Mouse (Mus musculus) MEL (cell line): ENCODE results near the gene Sf1. TPM values are rescaled to one million over a fixed set of nuclear protein-coding genes. Genes with fewer than 3 reads are reported as not detected.

Source experiments
- DNase-seq: peaks from one replicate; pipeline ENCODE4 v3.0.0; 2011; ENCODE audit warnings: low read depth, low spot score
- H3K27ac ChIP-seq: 2 replicates; pipeline ENCODE4 v1.5.1; 2012; ENCODE audit warnings: low read depth, mild to moderate bottlenecking, control low read depth, low read length, moderate library complexity; ENCODE audit not compliant: control insufficient read depth
- H3K27me3 ChIP-seq, 2 experiments: fragments of 150-350 bp in 1 of 2; sonication (generic) in 1 of 2; 2 replicates each; pipeline ENCODE4 v1.6.1; 2012; ENCODE audit warnings: low read length in 2 of 2, mild to moderate bottlenecking in 2 of 2, improper control_type of control experiment in 1 of 2, moderate library complexity in 1 of 2; ENCODE audit not compliant: insufficient read depth in 2 of 2, control insufficient read depth in 1 of 2
- H3K36me3 ChIP-seq, 2 experiments: 2 replicates each; pipeline ENCODE4 v1.6.1; 2012 to 2014; ENCODE audit warnings: low read length in 2 of 2, improper control_type of control experiment in 1 of 2, inconsistent platforms in 1 of 2, mild to moderate bottlenecking in 1 of 2; ENCODE audit not compliant: insufficient read depth in 2 of 2, control insufficient read depth in 1 of 2
- H3K4me1 ChIP-seq, 2 experiments: fragments of 150-350 bp in 1 of 2; sonication (generic) in 1 of 2; 2 replicates each; pipeline ENCODE4 v1.6.1; 2012; ENCODE audit warnings: low read length in 2 of 2, improper control_type of control experiment in 1 of 2, mild to moderate bottlenecking in 1 of 2; ENCODE audit not compliant: insufficient read depth in 2 of 2, control insufficient read depth in 1 of 2
- H3K4me3 ChIP-seq, 2 experiments: fragments of 150-350 bp in 1 of 2; sonication (generic) in 1 of 2; 2 replicates each; pipeline ENCODE4 v1.5.1; 2012; ENCODE audit warnings: low read depth in 2 of 2, low read length in 2 of 2, mild to moderate bottlenecking in 2 of 2, moderate library complexity in 2 of 2, control low read depth in 1 of 2, improper control_type of control experiment in 1 of 2; ENCODE audit not compliant: control insufficient read depth in 1 of 2, insufficient read depth in 1 of 2
- H3K79me2 ChIP-seq: 2 replicates; pipeline ENCODE4 v1.6.1; 2012; ENCODE audit warnings: mild to moderate bottlenecking, low read length, moderate library complexity; ENCODE audit not compliant: control insufficient read depth, poor library complexity, insufficient read depth
- H3K9ac ChIP-seq: 2 replicates; pipeline ENCODE4 v1.6.1; 2012; ENCODE audit warnings: low read depth, mild to moderate bottlenecking, control low read depth, low read length, moderate library complexity; ENCODE audit not compliant: control insufficient read depth, poor library complexity, severe bottlenecking
- H3K9me3 ChIP-seq: fragments of 150-350 bp; sonication (generic); replicated peaks from 2 replicates; pipeline ENCODE4 v1.6.1; 2012; ENCODE audit warnings: mild to moderate bottlenecking, low read length, improper control_type of control experiment, moderate library complexity; ENCODE audit not compliant: insufficient read depth
- BHLHE40 ChIP-seq: IDR thresholded peaks from 2 replicates; pipeline ENCODE4 v1.6.1; 2012; ENCODE audit warnings: low read depth, mild to moderate bottlenecking, inconsistent platforms, low read length, improper control_type of control experiment, borderline replicate concordance
- CHD2 ChIP-seq: IDR thresholded peaks from 2 replicates; pipeline ENCODE4 v1.6.1; 2011; ENCODE audit warnings: low read length, improper control_type of control experiment
- CTCF ChIP-seq, 3 experiments: IDR thresholded peaks in 2 of 3; conservative IDR thresholded peaks in 1 of 3; 2 replicates each; pipeline ENCODE4 v1.5.1; 2011 to 2012; ENCODE audit warnings: low read length in 3 of 3, low read depth in 2 of 3, mild to moderate bottlenecking in 2 of 3, improper control_type of control experiment in 1 of 3, inconsistent platforms in 1 of 3, mixed read lengths in 1 of 3, moderate library complexity in 1 of 3; ENCODE audit not compliant: control insufficient read depth in 1 of 3, insufficient read depth in 1 of 3, poor library complexity in 1 of 3, severe bottlenecking in 1 of 3
- E2F4 ChIP-seq: IDR thresholded peaks from 2 replicates; pipeline ENCODE4 v1.6.1; 2011; ENCODE audit warnings: low read depth, low read length, improper control_type of control experiment, borderline replicate concordance
- ELF1 ChIP-seq: IDR thresholded peaks from 2 replicates; pipeline ENCODE4 v1.6.1; 2014; ENCODE audit warnings: low read depth, mild to moderate bottlenecking, inconsistent platforms, low read length, improper control_type of control experiment, moderate library complexity
- EP300 ChIP-seq, 2 experiments: IDR thresholded peaks; 2 replicates each; pipeline ENCODE4 v1.6.1; 2011; ENCODE audit warnings: improper control_type of control experiment in 2 of 2, low read length in 2 of 2, low read depth in 1 of 2, mild to moderate bottlenecking in 1 of 2
- ETS1 ChIP-seq: IDR thresholded peaks from 2 replicates; pipeline ENCODE4 v1.6.1; 2012; ENCODE audit warnings: low read depth, mild to moderate bottlenecking, inconsistent platforms, low read length, improper control_type of control experiment, moderate library complexity
- GATA1 ChIP-seq: IDR thresholded peaks from 2 replicates; pipeline ENCODE4 v1.6.1; 2011; ENCODE audit warnings: low read depth, low read length, improper control_type of control experiment
- HCFC1 ChIP-seq: IDR thresholded peaks from 2 replicates; pipeline ENCODE4 v1.6.1; 2012; ENCODE audit warnings: low read depth, mild to moderate bottlenecking, inconsistent platforms, low read length, improper control_type of control experiment, moderate library complexity
- JUND ChIP-seq: IDR thresholded peaks from 2 replicates; pipeline ENCODE4 v1.6.1; 2011; ENCODE audit warnings: low read depth, mild to moderate bottlenecking, improper control_type of control experiment, low read length
- MAFK ChIP-seq: IDR thresholded peaks from 2 replicates; pipeline ENCODE4 v1.6.1; 2011; ENCODE audit warnings: low read depth, mild to moderate bottlenecking, low read length, improper control_type of control experiment, borderline replicate concordance
- MAX ChIP-seq: IDR thresholded peaks from 2 replicates; pipeline ENCODE4 v1.6.1; 2011; ENCODE audit warnings: low read length, improper control_type of control experiment
- MXI1 ChIP-seq: IDR thresholded peaks from 2 replicates; pipeline ENCODE4 v1.6.1; 2011; ENCODE audit warnings: mild to moderate bottlenecking, low read depth, low read length, improper control_type of control experiment
- MYB ChIP-seq: IDR thresholded peaks from 2 replicates; pipeline ENCODE4 v1.6.1; 2011; ENCODE audit warnings: mild to moderate bottlenecking, low read depth, low read length, improper control_type of control experiment
- NELFE ChIP-seq: IDR thresholded peaks from 2 replicates; pipeline ENCODE4 v1.6.1; 2011; ENCODE audit warnings: low read depth, low read length, improper control_type of control experiment
- NRF1 ChIP-seq: IDR thresholded peaks from 2 replicates; pipeline ENCODE4 v1.6.1; 2014; ENCODE audit warnings: low read depth, mild to moderate bottlenecking, inconsistent platforms, low read length, improper control_type of control experiment, moderate library complexity; ENCODE audit not compliant: poor library complexity, insufficient read depth, severe bottlenecking
- POLR2AphosphoS2 ChIP-seq: IDR thresholded peaks from 2 replicates; pipeline ENCODE4 v1.6.1; 2011; ENCODE audit warnings: low read length, improper control_type of control experiment
- RAD21 ChIP-seq: IDR thresholded peaks from 2 replicates; pipeline ENCODE4 v1.6.1; 2011; ENCODE audit warnings: mild to moderate bottlenecking, low read depth, low read length, improper control_type of control experiment
- RCOR1 ChIP-seq: IDR thresholded peaks from 2 replicates; pipeline ENCODE4 v1.6.1; 2012; ENCODE audit warnings: low read depth, mild to moderate bottlenecking, inconsistent platforms, low read length, improper control_type of control experiment
- SIN3A ChIP-seq: IDR thresholded peaks from 2 replicates; pipeline ENCODE4 v1.6.1; 2012; ENCODE audit warnings: low read length, improper control_type of control experiment, inconsistent platforms
- TAL1 ChIP-seq: IDR thresholded peaks from 2 replicates; pipeline ENCODE4 v1.6.1; 2012; ENCODE audit warnings: mild to moderate bottlenecking, inconsistent platforms, low read length, moderate library complexity, mixed read lengths
- TBP ChIP-seq: IDR thresholded peaks from 2 replicates; pipeline ENCODE4 v1.8.0; 2011; ENCODE audit warnings: low read depth, low read length, improper control_type of control experiment
- TCF12 ChIP-seq: IDR thresholded peaks from 2 replicates; pipeline ENCODE4 v1.6.1; 2014; ENCODE audit warnings: low read depth, mild to moderate bottlenecking, inconsistent platforms, low read length, improper control_type of control experiment, moderate library complexity
- UBTF ChIP-seq: IDR thresholded peaks from 2 replicates; pipeline ENCODE4 v1.6.1; 2012; ENCODE audit warnings: low read depth, mild to moderate bottlenecking, inconsistent platforms, low read length, improper control_type of control experiment, moderate library complexity, borderline replicate concordance; ENCODE audit not compliant: insufficient read depth
- USF1 ChIP-seq: IDR thresholded peaks from 2 replicates; pipeline ENCODE4 v1.6.1; 2014; ENCODE audit warnings: low read depth, mild to moderate bottlenecking, inconsistent platforms, low read length, improper control_type of control experiment, moderate library complexity
- ZC3H11A ChIP-seq: IDR thresholded peaks from 2 replicates; pipeline ENCODE4 v1.6.1; 2012; ENCODE audit warnings: low read depth, mild to moderate bottlenecking, inconsistent platforms, low read length, improper control_type of control experiment
- ZMIZ1 ChIP-seq: IDR thresholded peaks from 2 replicates; pipeline ENCODE4 v1.6.1; 2012; ENCODE audit warnings: low read depth, mild to moderate bottlenecking, inconsistent platforms, low read length, improper control_type of control experiment, moderate library complexity
- ZNF384 ChIP-seq: IDR thresholded peaks from 2 replicates; pipeline ENCODE4 v1.6.1; 2012; ENCODE audit warnings: low read depth, mild to moderate bottlenecking, inconsistent platforms, low read length, improper control_type of control experiment
- polyA plus RNA-seq, 2 experiments: library from polyadenylated mRNA; stranded (reverse) in 1 of 2; unstranded in 1 of 2; fragments of >175 nt in 1 of 2; fragments of >200 nt in 1 of 2; gene quantifications; 2 replicates each; pipeline versions ENCODE4 v1.2.1 to v1.2.4; 2012; ENCODE audit warnings: low replicate concordance in 2 of 2, low read depth in 1 of 2; ENCODE audit not compliant: insufficient read length in 2 of 2, insufficient read depth in 1 of 2, missing spikeins in 1 of 2
- total RNA-seq: library from RNA; depleted of rRNA; stranded (reverse); fragments of 300-350 nt; gene quantifications from 2 replicates; pipeline ENCODE4 v1.2.3, GENCODE M21; 2012

Gene Sf1
- total and polyA plus RNA-seq, 3 experiments: 65.7 to 245 (median 211) TPM

- TF ChIP-seq EP300 (IDR thresholded peaks at IDR 0.05; ENCODE audit: low read depth in 1 of 2, low read length in 2 of 2) (no peak), TBP (no peak), CTCF (IDR thresholded peaks at IDR 0.05 in 2 of 3, conservative IDR thresholded peaks at IDR 0.05 in 1 of 3; ENCODE audit: control insufficient read depth in 1 of 3, insufficient read depth in 1 of 3, low read depth in 2 of 3, low read length in 3 of 3, poor library complexity in 1 of 3, severe bottlenecking in 1 of 3) (peak; percentile 68 to 89 (median 70)), MAX (no peak; the same call in 1 of the 2 replicates), UBTF (no peak), RAD21 (peak; percentile 23), ZC3H11A (no peak), MYB (no peak), SIN3A (no peak; the same call in none of the 2 replicates), E2F4 (no peak; the same call in 1 of the 2 replicates), MXI1 (peak; percentile 10; the same call in 1 of the 2 replicates), MAFK (no peak), ETS1 (no peak)
These were observed 37.8 kb downstream of the Sf1 start (continued) for GRCm38 (mm10) chr19:6401131-6401815.

DNA sequence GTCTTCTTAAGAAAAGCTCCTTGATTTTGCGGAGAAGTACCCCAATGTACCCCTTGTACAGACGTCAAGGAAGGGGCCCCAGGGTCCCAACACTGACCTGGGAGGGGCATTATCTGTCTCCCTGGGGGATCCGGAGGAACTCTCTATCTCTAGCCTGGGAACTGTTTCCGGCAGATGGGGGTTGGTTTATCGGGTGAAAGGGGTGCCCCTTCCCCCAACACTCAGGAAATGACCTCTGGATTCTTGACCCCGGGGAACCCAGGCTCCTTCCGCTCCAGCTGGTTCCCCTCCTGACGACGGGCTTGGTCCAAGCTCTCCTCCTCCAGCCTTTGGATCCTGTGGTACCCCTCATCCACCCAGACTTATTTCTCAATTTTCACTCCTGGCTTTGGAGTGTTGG is 38.5 kb downstream of the Sf1 start:
- H3K4me3 ChIP-seq: peak overlapping the region; percentile 56 to 82
- peaks cover 0 to 22% of the 10 kb centered on the region in 2 experiments; a peak in 3 of 4 replicates for H3K4me1 ChIP-seq
- H3K27me3 ChIP-seq: no peaks in the 10 kb centered on the region

DNA sequence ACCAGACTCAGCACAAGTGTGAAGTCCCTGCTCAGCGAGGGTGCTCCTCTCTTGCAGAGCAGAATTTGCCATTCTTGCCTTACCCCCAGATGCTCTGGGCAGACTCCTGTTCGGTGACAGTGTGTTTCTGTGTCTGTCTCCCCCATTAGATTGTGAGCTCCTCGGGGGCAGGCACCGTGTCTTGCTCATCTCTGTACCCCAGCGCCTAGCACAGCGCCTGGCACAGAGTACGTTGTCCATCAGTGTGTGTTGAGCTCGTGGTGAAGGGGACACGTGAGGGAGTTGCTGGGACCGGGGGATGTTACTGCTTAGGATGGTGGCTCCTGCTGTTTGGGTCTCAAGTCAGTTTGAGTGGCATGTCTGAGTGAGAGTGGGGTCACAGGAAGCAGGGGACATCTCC is 40.4 kb downstream of the Sf1 start:
- DNase-seq: no peak
- peaks cover 2% of the 10 kb centered on the region; the same call in 1 of the 2 replicates for H3K79me2 ChIP-seq
- TF ChIP-seq NELFE: no peak
- TF ChIP-seq MXI1: no peak
- no peak for TF ChIP-seq TBP
- no peak for TF ChIP-seq JUND
- no peak for TF ChIP-seq CTCF (IDR thresholded peaks at IDR 0.05 in 2 of 3, conservative IDR thresholded peaks at IDR 0.05 in 1 of 3; ENCODE audit: control insufficient read depth in 1 of 3, insufficient read depth in 1 of 3, low read depth in 2 of 3, low read length in 3 of 3, poor library complexity in 1 of 3, severe bottlenecking in 1 of 3)
- TF ChIP-seq MAX: no peak
- no peak for TF ChIP-seq E2F4
- TF ChIP-seq NRF1: no peak
- TF ChIP-seq MYB: no peak
- no peak for TF ChIP-seq BHLHE40
- TF ChIP-seq POLR2AphosphoS2: no peak
- no peak for TF ChIP-seq ZMIZ1
- TF ChIP-seq USF1: no peak
- TF ChIP-seq ZC3H11A: no peak
- TF ChIP-seq ZNF384: no peak
- peaks cover 0 to 25% of the 10 kb centered on the region in 2 experiments; a peak in 3 of 4 replicates for H3K4me1 ChIP-seq
- H3K36me3 ChIP-seq: peaks cover 4 to 7% of the 10 kb centered on the region in 2 experiments
- no peak overlapping the region for H3K4me3 ChIP-seq
- H3K9me3 ChIP-seq: no peaks in the 10 kb centered on the region
- H3K27ac ChIP-seq: no peak overlapping the region
- H3K27me3 ChIP-seq: no peaks in the 10 kb centered on the region
- no peak overlapping the region for H3K9ac ChIP-seq

More for the DNA sequence above, 38.5 kb downstream of the Sf1 start:
- H3K36me3 ChIP-seq: peaks cover 0 to 4% of the 10 kb centered on the region in 2 experiments; a peak in 2 of 4 replicates
- no peaks in the 10 kb centered on the region for H3K9me3 ChIP-seq
- TF ChIP-seq HCFC1 (0 out of 2 replicates have a peak, but pooled peaks have one; percentile 26), CTCF (IDR thresholded peaks at IDR 0.05 in 2 of 3, conservative IDR thresholded peaks at IDR 0.05 in 1 of 3; ENCODE audit: control insufficient read depth in 1 of 3, insufficient read depth in 1 of 3, low read depth in 2 of 3, low read length in 3 of 3, poor library complexity in 1 of 3, severe bottlenecking in 1 of 3) (no peak), TCF12 (peak; percentile 79), EP300 (IDR thresholded peaks at IDR 0.05; ENCODE audit: low read depth in 1 of 2, low read length in 2 of 2) (peak; percentile 21 to 84; a peak in 2 of 4 replicates), ELF1 (peak; percentile 9; the same call in 1 of the 2 replicates), TAL1 (peak; percentile 25; the same call in 1 of the 2 replicates), CHD2 (peak; percentile 51), GATA1 (peak; percentile 75), ETS1 (peak; percentile 85), RCOR1 (no peak)
- H3K79me2 ChIP-seq: peaks cover 2% of the 10 kb centered on the region; the same call in 1 of the 2 replicates
- H3K27ac ChIP-seq: peak overlapping the region; percentile 57
- DNase-seq: no peak
- H3K9ac ChIP-seq: peak overlapping the region; percentile 67
